Mouse (Mus musculus): ENCODE results near the gene Ceacam9. TPM values are rescaled to one million over a fixed set of nuclear protein-coding genes. Genes with fewer than 3 reads are reported as not detected.

The Ceacam9 gene
- polyA plus RNA-seq, 1 experiment from 2014 or later = 0.13 TPM

DNA sequence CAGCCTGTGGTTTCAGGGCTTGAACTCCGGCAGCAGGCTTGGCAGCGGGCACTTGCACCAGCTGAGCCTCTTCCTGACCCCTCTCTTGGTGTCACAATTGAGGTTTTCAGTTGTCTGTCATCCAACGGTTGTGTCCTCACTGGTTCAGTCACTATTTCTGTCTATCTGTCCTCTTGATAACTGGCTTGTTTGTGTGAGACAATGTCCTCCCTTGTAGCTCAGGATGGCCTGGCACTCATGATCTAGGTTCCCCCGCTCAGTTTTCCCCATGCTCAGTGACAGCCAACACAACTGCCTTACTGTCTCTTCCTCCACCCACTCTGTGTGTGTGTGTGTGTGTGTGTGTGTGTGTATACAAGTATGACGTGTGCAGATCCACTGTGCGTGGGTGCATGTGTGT, 25.9 kb downstream of the Ceacam9 start:
- 87% methylated on average over 6 of the region's 6 CpGs for WGBS
- Histone ChIP-seq H3K9me3 (no peaks in the 10 kb centered on the region), H3K27me3 (no peaks in the 10 kb centered on the region), H3K4me2 (replicated peaks) (no peak overlapping the region), H3K27ac (replicated peaks) (no peak overlapping the region), H3K36me3 (peaks cover 52% of the 10 kb centered on the region), H3K9ac (replicated peaks) (no peak overlapping the region), H3K4me1 (no peaks in the 10 kb centered on the region), H3K4me3 (no peak overlapping the region)
- no peak for ATAC-seq (replicated peaks)

DNA sequence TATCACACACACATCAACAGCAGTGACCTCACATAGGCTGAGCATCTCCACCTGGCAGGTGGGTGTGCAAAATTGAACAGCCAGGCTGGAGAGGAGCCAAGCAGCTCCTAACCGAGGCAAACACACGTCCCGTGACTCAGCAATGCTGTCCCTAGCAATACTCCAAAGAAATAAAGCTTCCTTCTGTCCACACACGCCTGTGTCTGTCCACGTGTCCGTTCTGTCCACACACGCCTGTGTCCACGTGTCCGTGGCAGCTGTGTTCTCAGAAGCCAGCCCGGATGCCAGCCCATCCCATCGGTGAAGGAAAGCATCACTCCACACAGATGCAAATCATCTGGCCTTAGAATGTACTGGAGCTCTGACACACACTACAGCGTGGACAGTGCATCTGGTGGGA, 30.3 kb downstream of the Ceacam9 start:
- WGBS = 91% methylated on average over 12 of the region's 12 CpGs
- Histone ChIP-seq H3K4me3 (no peak overlapping the region), H3K9ac (replicated peaks) (no peak overlapping the region), H3K36me3 (peaks cover 27% of the 10 kb centered on the region), H3K4me1 (no peaks in the 10 kb centered on the region), H3K4me2 (replicated peaks) (no peak overlapping the region), H3K27ac (replicated peaks) (no peak overlapping the region), H3K27me3 (no peaks in the 10 kb centered on the region), H3K9me3 (no peaks in the 10 kb centered on the region)
- no peak for ATAC-seq (replicated peaks)

DNA sequence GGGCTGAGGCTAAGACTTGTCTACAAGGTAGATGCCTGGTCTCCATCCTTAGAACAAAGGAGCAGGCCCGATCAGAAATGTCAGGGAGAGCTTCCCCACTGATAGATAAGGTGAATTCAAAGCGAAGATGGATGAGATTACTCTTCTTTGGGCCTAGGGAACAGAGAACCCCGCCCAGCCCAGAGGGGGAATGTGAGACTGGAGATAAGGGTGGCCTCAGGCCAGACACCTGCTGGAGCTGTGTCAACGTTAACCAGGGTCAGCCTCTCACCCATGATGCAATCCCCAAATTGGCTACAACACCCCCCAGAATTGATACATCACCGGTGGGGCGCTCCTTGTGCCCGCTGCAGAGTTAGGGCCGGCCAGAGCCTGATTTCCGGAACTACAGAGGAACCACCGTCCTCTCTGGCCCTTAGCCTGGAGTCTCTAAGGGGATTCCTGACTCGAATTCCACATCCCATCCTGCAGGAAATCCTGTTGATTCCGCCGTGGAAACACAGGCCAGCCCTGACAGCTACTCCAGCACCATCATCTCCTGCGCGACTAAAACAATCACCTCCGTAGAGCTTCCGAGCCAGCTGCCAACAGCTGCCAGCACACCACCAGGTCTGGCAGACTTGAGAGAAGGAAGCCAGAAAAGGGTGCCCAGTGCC, 33.8 kb downstream of the Ceacam9 start:
- Histone ChIP-seq H3K4me1 (no peaks in the 10 kb centered on the region), H3K4me3 (no peak overlapping the region), H3K27me3 (no peaks in the 10 kb centered on the region), H3K27ac (replicated peaks) (no peak overlapping the region), H3K4me2 (replicated peaks) (no peak overlapping the region), H3K36me3 (no peaks in the 10 kb centered on the region), H3K9ac (replicated peaks) (no peak overlapping the region), H3K9me3 (no peaks in the 10 kb centered on the region)
- 78% methylated on average over 17 of the region's 17 CpGs for WGBS
- no peak for ATAC-seq (replicated peaks)

DNA sequence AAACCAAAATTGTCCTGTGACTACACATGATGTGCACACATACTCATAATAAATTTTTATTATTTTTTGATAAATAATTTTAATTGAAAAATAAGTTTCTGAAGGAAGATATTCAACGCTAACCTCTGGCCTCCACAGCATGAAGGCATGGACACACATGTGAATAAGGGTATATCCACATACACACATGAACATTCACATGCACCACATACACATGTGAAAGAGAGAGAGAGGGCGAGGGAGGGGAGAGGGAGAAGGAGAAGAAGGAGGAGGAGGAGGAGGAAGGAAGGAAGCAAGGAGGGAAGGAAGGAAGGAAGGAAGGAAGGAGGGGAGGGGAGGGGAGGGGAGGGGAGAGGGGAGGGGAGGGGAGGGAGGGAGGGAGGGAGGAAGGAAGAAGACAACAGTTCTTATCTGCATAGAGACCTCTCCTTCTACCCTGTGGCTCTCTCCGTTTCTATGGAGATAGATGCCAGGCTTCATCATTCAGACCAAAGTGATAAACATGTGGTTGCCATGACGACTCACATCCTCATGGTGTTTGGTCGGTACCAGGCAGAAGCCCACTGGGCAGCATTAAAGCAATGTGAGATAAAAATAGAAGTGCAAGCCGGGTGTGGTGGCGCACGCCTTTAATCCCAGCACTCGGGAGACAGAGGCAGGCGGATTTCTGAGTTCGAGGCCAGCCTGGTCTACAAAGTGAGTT, 37.3 kb downstream of the Ceacam9 start:
- H3K27ac ChIP-seq (replicated peaks) = no peak overlapping the region
- no peaks in the 10 kb centered on the region for H3K27me3 ChIP-seq
- H3K9me3 ChIP-seq = no peaks in the 10 kb centered on the region
- H3K4me2 ChIP-seq (replicated peaks) = no peak overlapping the region
- no peaks in the 10 kb centered on the region for H3K36me3 ChIP-seq
- H3K4me3 ChIP-seq = no peak overlapping the region
- H3K9ac ChIP-seq (replicated peaks) = no peak overlapping the region
- peak; percentile 71; the same call in 1 of the 2 replicates for ATAC-seq (replicated peaks)
- no peaks in the 10 kb centered on the region for H3K4me1 ChIP-seq
- 66% methylated on average over 11 of the region's 11 CpGs for WGBS

DNA sequence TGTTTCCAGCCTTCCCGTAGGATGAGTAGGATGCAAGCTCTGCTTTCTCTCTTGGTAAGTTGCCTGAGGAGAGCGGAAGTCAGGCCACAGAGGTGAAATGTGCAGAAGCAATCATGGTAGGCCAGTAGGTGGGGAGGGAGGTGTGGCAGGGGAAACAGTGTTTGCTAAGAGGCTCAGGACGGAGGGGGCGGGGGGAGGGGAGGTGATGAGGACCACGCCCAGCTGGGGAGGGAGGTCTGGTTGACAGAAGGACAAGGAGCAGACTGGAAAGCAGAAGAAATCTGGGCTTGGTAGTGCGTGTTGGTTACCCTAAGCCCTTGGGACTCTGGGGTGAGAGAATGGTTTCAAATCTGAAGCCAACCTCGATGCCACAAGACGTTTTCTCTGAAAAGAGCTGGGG, 38.6 kb downstream of the Ceacam9 start:
- Histone ChIP-seq H3K27me3 (no peaks in the 10 kb centered on the region), H3K4me1 (no peaks in the 10 kb centered on the region), H3K9ac (replicated peaks) (no peak overlapping the region), H3K4me3 (no peak overlapping the region), H3K27ac (replicated peaks) (no peak overlapping the region), H3K9me3 (no peaks in the 10 kb centered on the region), H3K36me3 (no peaks in the 10 kb centered on the region), H3K4me2 (replicated peaks) (no peak overlapping the region)
- no peak for ATAC-seq (replicated peaks)
- 34% methylated on average over 8 of the region's 8 CpGs for WGBS

DNA sequence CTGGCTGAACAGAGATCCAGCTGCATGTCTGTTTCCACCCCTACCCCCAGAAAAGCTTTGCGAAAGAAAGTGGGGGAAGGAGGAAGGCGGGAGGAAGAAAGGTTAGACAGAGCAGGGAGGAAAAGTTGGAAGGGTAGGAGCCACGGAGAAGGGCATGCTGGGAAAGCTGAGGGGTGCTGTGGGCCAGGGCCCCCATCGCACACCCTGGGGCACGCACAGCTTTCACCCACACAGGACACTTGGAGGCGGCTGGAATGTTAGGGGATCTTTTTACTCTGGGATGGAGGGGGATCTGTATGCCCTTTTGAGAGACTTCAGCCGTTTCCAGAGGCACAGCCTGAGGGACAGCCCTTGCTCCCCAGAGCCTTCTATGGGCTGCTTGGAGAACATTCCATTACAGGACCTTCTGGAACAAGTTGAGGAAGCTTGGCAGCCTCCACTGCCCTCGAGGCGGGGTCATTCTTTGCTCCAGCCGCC, 39.3 kb downstream of the Ceacam9 start:
- Histone ChIP-seq H3K4me2 (replicated peaks) (no peak overlapping the region), H3K9me3 (no peaks in the 10 kb centered on the region), H3K27ac (replicated peaks) (no peak overlapping the region), H3K9ac (replicated peaks) (no peak overlapping the region), H3K27me3 (no peaks in the 10 kb centered on the region), H3K36me3 (no peaks in the 10 kb centered on the region), H3K4me1 (no peaks in the 10 kb centered on the region), H3K4me3 (no peak overlapping the region)
- no peak for ATAC-seq (replicated peaks)
- 53% methylated on average over 10 of the region's 10 CpGs for WGBS

DNA sequence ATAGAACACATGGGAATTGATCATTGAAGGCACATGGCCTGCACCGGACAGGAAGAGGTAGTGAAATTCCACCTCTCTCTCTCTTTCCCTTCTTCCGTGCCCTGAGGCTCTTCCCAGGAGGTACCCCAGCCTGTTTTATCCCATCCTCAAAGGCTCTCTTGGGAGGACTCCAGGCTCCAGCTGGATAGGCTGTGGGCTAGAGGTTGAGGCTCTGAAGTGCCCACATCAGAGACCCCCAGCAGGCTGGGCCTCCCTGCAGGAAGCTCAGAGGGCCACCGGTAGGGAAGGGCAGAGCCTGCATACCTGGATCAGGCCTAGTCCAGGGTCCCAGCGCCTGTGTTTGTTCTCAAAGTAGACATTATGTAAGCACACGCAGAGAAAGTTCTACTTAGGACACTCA, 39.9 kb downstream of the Ceacam9 start:
- no peak overlapping the region for H3K4me2 ChIP-seq (replicated peaks)
- no peaks in the 10 kb centered on the region for H3K4me1 ChIP-seq
- 54% methylated on average over 5 of the region's 5 CpGs for WGBS
- H3K9me3 ChIP-seq = no peaks in the 10 kb centered on the region
- no peaks in the 10 kb centered on the region for H3K36me3 ChIP-seq
- H3K27ac ChIP-seq (replicated peaks) = no peak overlapping the region
- H3K9ac ChIP-seq (replicated peaks) = no peak overlapping the region
- no peak overlapping the region for H3K4me3 ChIP-seq
- no peak for ATAC-seq (replicated peaks)
- H3K27me3 ChIP-seq = no peaks in the 10 kb centered on the region

DNA sequence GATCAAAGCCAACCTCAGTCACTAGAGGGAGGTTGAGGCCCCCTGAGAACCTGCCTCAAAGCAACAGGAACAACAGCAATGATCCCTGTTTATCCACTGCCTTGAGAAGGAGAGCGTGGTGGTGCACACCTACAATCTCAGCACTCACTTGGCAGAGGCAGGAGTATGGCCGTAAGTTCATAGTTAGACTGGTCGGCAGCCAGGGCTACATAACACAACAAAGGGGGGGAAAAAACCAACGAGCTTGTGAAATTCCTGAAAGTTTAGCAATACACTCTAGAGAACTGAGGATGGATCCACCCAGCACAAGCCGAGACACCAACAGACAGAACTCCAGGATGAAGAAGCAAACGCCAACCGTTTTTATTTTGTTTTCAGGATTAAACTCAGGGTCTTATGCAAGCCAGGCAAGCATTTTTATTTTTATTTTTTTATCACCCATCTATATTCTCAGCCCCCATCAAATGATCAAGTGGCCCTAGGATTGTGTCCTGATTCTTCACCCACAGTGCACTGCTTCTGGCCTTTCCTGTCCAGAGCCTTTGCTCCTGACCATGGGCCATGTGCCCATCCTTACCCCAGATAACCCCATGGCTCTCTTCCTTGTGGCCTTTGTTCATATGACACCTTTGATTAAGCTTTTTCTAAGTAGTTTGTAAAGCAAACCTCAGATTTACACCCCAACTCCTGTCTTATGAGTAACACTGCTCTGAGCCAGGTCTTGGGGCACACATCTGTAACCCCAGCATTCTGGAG, 41.9 kb downstream of the Ceacam9 start:
- no peaks in the 10 kb centered on the region for H3K4me1 ChIP-seq
- no peak overlapping the region for H3K27ac ChIP-seq (replicated peaks)
- H3K9me3 ChIP-seq = no peaks in the 10 kb centered on the region
- ATAC-seq (replicated peaks) = no peak
- H3K27me3 ChIP-seq = no peaks in the 10 kb centered on the region
- H3K4me3 ChIP-seq = no peak overlapping the region
- no peak overlapping the region for H3K4me2 ChIP-seq (replicated peaks)
- H3K36me3 ChIP-seq = no peaks in the 10 kb centered on the region
- 85% methylated on average over 7 of the region's 7 CpGs for WGBS
- H3K9ac ChIP-seq (replicated peaks) = no peak overlapping the region

DNA sequence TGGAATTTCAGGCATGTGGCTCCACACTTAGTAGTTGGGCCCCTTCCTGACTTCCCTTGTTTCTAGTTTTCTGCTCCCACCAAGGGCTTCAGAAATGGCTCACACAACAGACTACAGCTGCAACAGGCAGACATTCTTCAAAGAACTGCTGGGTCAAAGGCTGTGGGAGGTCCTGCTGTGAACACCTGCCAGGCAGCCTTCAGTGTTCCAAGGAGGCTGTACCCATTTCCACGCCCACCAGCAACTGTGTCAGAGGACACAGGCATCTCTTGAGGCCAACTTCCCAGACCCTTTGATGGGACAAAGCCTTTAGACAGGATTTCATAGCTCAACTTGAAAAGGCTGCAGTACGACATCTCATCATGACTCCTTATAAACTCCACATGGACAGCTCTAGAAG, 44.7 kb downstream of the Ceacam9 start:
- ATAC-seq (replicated peaks) = no peak
- Histone ChIP-seq H3K4me2 (replicated peaks) (no peak overlapping the region), H3K4me3 (no peak overlapping the region), H3K27ac (replicated peaks) (no peak overlapping the region), H3K4me1 (no peaks in the 10 kb centered on the region), H3K36me3 (no peaks in the 10 kb centered on the region), H3K9me3 (no peaks in the 10 kb centered on the region), H3K9ac (replicated peaks) (no peak overlapping the region), H3K27me3 (no peaks in the 10 kb centered on the region)
- 25% methylated on average over 2 of the region's 2 CpGs for WGBS

Other genes starting within 250 kb of the Ceacam9 start
- gene Npas1, start 244.2 kb upstream of the Ceacam9 start, polyA plus RNA-seq (2015; fragmentation: Nextera tagmentation; extraction: Ambion mirVana) = 5.1 and 6.7 TPM in 2 replicates
- 37.5 and 38.9 TPM in 2 replicates for gene Arhgap35, start 106.9 kb upstream of the Ceacam9 start, polyA plus RNA-seq (2015; fragmentation: Nextera tagmentation; extraction: Ambion mirVana)
- not detected in 2 replicates for gene Ceacam15, start 46.2 kb upstream of the Ceacam9 start, polyA plus RNA-seq (2015; fragmentation: Nextera tagmentation; extraction: Ambion mirVana)
- 395 and 401 TPM in 2 replicates for gene Ap2s1, start 16.5 kb downstream of the Ceacam9 start, polyA plus RNA-seq (2015; fragmentation: Nextera tagmentation; extraction: Ambion mirVana)
- gene Slc1a5, start 59.4 kb downstream of the Ceacam9 start, polyA plus RNA-seq (2015; fragmentation: Nextera tagmentation; extraction: Ambion mirVana) = 10.0 and 13.6 TPM in 2 replicates
- gene Strn4, start 94.0 kb downstream of the Ceacam9 start, polyA plus RNA-seq (2015; fragmentation: Nextera tagmentation; extraction: Ambion mirVana) = 185 and 193 TPM in 2 replicates
- 28.2 and 29.0 TPM in 2 replicates for gene Fkrp, start 94.8 kb downstream of the Ceacam9 start, polyA plus RNA-seq (2015; fragmentation: Nextera tagmentation; extraction: Ambion mirVana)
- gene Prkd2, start 121.0 kb downstream of the Ceacam9 start, polyA plus RNA-seq (2015; fragmentation: Nextera tagmentation; extraction: Ambion mirVana) = 7.0 and 8.0 TPM in 2 replicates
- gene Dact3, start 153.4 kb downstream of the Ceacam9 start, polyA plus RNA-seq (2015; fragmentation: Nextera tagmentation; extraction: Ambion mirVana) = 3.3 and 3.4 TPM in 2 replicates
- 4.4 TPM in 2 replicates for gene Gng8, start 169.9 kb downstream of the Ceacam9 start, polyA plus RNA-seq (2015; fragmentation: Nextera tagmentation; extraction: Ambion mirVana)
- 0.13 and 0.29 TPM in 2 replicates for gene Ptgir, start 184.6 kb downstream of the Ceacam9 start, polyA plus RNA-seq (2015; fragmentation: Nextera tagmentation; extraction: Ambion mirVana)
- 291 and 305 TPM in 2 replicates for gene Calm3, start 202.2 kb downstream of the Ceacam9 start, polyA plus RNA-seq (2015; fragmentation: Nextera tagmentation; extraction: Ambion mirVana)
- 87.4 and 102 TPM in 2 replicates for gene Pnmal2, start 222.8 kb downstream of the Ceacam9 start, polyA plus RNA-seq (2015; fragmentation: Nextera tagmentation; extraction: Ambion mirVana)
- 47.9 and 53.1 TPM in 2 replicates for gene Pnmal1, start 237.8 kb downstream of the Ceacam9 start, polyA plus RNA-seq (2015; fragmentation: Nextera tagmentation; extraction: Ambion mirVana)

Measured in forebrain, embryonic 15.5 days (tissue).